Mouse (Mus musculus) lung, postnatal 10 days (tissue): Measurements from ENCODE around the gene Zfp553.

Source experiments
- DNase-seq: peaks from one replicate; pipeline ENCODE4 v3.0.0; 2021

Gene Zfp553

DNA sequence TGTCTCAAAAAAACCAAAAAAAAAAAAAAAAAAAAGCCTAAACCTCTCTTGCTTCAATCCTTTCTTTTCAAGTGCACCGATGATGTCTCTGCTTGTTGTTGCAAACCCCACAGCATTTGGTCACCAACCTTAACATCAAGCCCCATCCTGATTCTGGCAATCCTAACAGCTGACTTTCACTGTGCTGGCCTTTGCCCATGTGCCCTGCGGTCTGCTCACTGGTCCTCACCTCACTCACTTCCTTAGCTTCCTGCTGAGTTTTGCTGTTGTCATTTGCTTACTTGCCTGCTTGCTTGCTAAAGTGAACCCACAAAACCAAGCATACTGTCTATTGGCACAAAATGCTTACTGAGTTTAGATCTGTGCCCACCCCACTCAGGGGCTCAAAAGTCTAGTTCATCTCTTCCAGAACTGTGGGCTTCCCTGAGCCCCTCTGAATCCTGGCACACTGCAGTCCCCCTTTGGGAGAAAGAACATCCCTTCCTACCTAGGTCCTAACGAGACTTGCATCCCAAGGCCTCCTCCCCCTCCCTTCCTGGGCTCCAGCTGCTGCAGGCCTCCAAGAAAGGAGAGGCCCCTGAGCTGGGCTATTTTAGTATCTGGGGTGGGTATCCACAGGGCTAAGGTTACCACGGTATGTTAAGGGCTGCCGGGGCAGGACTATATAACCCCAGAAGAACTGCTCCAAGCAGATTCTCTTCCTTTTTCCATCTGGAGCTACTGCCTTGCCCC, 21.7 kb upstream of the Zfp553 start:
- DNase-seq: no peak

DNA sequence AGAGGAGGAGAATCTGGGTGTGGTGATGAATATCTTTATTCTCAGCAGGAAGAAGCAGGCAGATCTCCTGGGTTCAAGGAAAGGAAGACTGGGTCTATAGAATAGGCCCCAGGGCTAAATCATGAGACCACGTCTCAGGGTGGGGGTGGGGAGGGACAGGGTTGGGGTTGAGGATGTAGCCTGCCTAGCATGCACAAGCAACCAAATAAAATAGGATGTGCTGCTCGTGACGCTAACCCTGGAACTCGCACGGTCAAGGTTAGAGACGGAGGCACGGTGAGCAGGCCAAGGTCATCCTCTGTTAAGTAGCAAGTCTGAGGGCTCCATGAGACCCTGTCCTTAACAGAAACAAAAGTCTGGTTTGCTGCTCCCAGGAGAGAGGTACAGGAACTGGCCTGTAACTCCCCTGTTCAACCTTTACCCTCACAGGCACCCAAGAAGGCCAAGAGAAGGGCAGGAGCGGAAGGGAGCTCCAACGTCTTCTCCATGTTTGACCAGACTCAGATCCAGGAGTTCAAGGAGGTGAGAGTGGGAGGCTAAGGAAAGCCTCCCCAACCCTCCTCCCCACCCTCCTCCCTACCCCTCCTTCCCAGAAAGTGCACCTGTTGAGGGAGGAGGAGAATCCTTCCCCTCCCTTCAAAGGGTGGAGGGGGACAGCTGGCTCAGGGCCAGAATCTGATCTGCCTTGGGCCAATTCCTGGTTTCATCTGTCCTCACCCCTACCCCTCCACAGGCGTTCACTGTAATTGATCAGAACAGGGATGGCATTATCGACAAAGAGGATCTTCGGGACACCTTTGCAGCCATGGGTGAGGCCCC, 20.2 kb upstream of the Zfp553 start:
- no peak for DNase-seq

DNA sequence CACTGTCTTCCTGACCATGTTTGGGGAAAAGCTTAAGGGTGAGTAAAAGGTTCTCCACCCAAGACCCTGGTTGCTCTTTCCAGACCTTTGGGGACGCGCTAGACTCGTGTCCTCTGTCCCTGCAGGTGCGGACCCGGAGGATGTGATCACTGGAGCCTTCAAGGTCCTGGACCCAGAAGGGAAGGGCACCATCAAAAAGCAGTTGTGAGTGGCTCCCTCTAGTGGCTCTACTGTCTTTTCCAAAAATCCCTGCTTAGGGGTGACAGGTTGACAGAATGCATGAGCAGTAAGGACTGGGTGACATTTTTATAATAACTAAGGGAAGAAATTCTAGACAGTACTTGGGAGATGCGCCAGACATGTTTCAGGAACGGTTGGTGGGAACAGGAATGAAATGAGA, 19.4 kb upstream of the Zfp553 start:
- peak; percentile 67 for DNase-seq

DNA sequence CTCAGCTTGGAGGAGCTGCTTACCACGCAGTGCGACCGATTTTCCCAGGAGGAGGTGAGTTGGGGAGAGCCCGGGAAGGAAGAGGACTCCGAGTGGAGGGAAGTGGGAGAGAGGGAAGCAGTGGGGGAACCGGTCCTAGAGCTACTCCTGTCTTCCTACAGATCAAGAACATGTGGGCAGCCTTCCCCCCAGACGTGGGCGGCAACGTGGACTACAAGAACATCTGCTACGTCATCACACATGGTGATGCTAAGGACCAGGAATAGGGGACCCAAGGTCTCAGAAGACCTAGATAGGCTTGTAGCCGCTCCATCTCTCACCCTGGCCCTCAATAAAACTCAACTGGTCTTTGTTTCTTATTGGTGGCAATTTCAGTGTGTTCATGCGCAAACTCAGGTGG, 18.9 kb upstream of the Zfp553 start:
- DNase-seq: no peak

DNA sequence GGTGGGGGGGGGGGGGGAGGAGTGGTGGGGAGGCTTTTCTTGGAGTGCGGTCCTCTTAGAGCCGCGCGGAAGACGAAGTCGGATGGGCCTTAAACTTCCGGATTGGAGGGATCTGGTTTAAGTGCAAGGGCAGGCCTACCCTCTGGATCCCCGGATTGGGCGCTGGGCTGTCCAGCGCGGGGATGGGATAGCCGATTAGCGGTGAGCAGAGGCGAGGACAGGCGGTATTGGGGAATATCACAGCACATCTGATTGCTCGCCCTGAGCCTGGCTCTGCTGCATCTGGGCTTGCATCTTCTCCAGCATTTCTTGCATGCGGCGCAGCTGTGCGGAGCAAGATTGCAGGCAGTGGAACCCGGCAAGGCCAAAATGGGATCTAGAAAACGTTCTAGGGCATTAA, 18.3 kb upstream of the Zfp553 start:
- no peak for DNase-seq

DNA sequence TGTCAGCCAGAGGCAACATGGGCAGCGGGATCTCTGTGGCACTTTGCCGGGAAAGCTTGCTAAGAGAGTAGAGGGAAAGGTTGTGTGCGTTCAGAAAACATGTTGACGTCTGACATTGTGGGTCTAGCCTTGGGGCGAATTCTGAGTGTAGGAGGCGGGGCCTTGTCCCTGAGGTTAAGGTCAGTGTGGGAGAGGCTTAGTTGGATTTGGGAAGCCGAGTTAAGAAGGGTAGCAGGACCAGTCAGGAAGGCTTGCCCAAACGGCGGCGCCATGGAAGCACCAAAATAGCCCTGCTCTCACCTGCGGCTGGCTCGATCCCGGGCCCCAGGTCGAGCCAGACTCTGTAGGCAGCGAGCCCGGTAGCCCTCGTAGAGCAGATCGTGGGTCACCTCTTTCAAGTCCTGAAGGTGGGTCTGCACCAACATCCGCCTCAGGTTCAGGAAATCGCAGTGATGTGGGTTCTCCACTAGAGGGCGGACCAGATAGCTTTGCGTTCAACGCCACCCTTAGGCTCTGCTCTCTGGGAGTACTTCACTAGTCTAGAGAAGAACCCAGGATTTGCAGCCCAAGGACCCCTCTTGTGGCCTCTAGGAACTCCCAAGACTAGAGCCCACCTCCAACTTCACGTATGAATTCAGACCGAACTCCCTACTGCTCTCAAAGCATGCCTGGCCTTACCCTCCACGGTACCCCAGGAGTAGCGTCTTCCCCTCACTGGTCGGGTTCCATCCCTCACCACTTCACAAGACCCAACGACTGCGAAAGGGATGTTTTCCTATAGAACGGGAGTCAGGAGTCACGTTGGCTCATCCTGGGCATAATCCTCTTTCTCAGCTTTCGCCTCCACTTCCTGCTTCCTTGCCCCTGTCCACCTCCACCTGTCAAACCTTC, 17.6 kb upstream of the Zfp553 start:
- DNase-seq: peak; percentile 83

DNA sequence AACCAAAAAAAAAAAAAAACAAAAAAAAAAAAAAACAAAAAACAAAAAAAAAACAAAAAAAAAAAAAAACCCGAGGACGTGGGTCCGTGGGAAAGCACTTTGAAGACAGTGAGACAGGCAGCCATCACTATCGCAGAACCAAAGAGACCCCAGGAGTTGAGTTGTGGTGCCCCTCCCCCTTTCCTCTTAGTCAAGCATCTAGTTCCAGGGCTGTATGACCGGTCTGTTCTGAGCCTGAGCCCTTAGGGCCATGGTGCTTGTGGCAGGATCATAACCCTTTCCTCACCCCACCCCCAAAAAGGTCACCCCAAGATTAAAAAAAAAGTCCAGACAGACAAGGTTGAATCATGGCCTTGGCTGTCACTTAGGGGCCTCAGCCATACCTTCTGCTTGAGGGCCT, 16.6 kb upstream of the Zfp553 start:
- DNase-seq: no peak

DNA sequence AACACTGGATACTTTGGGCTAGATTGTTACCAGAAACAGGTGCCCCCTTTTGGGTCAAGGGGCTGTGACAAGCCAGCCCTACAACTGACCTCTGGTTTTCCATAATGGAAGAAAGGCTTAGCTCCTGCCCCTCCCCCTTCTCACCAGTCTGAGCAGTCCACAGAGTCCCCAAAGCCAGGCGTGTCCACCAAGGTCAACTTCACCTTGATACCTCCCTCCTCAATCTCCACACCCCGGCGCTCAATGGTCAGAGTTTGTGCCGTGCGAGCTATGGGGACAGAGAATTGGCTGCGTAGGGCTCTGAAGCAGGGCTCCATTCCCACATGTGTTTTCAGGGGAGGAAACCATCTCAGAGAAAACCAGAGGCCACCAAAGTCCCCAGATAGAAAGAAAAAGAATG, 15.4 kb upstream of the Zfp553 start:
- DNase-seq: no peak

DNA sequence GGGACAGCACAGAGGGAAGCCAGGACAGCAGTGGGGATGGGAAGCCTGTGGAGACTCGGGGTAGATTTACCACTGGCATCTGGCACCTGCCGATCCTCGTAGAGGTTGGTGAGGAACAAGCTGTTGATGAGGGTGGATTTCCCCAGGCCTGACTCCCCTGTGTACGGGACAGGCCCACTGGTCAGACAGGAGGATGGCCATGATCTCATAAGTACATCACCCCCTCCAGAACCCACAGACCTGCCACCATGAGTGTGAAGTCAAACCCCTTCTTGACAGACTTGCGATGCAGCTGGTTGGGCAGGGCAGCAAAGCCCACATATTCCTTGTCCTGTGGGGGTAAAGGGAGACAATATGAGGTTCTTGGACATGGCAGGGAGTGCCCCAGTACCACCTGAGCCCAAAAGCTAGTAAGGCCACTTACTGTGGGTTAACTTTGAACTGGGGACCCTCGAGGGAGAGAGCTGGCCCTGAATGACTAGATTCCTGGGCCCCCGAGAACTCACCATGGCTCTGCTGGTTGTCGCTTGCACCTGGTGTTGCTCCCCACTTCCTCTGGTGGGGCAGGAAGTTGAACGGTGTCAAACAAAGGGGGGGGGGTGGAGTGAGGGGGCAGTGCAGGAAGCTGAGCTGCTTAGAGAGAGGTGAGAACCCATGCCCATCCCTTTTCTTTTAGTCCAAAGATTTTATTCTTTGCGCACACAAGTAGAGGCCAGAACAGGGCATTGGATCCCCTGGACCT, 14.8 kb upstream of the Zfp553 start:
- no peak for DNase-seq

DNA sequence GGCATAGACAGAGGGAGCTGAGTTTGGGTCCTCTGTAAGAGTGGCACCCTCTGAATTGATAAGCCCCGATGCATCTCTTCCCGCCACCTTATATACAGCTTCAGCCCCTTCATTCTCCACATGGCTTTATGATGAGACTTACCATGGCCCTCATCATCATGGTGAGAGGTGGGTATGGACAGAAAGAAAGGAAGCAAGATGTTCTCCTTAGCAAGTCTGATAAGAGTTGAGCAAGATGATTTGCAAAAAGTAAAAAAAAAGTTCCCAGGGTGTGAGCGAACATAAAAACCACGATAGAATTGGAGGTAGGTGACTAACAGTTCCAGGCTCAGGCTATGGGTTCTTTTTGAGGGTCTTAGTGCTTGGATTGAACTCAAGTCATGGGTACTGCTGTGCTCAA, 14.2 kb upstream of the Zfp553 start:
- no peak for DNase-seq

DNA sequence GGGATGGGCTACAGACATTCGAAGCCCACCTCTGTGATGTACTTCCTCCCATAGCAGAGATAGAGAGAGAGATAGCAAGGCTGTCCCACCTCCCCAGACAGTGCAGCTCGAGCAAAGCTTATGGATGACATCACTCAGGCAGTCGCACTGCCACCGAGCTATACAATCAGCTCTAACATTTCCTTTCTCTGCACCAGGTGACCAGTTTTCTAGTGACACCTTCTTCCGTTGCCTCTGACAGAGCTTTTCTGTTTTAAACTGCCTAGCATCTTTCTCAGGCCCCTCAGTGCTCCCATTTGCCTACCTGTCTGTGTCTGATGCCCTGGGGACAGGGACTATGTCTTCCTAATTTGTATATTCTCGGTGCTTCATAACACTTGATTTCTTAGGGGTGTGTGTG, 12.4 kb upstream of the Zfp553 start:
- no peak for DNase-seq

DNA sequence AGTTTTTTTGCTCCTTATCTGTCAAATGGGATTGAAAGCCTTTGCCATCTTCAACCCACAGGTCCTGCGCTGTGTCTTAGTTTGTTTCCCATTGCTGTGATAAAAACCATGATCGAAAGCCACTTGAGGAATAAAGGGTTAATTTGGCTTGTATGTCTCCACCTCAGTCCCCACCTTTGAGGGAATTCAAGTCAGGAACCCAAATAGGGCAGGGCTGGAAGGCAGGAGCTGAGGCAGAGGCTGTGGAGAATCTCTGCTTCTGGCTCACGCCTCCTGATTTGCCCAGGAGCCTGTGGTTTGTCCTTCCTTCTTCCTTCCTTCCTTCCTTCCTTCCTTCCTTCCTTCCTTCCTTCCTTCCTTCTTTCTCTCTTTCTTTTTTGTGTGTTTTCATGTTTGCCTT, 9.8 kb upstream of the Zfp553 start:
- no peak for DNase-seq

DNA sequence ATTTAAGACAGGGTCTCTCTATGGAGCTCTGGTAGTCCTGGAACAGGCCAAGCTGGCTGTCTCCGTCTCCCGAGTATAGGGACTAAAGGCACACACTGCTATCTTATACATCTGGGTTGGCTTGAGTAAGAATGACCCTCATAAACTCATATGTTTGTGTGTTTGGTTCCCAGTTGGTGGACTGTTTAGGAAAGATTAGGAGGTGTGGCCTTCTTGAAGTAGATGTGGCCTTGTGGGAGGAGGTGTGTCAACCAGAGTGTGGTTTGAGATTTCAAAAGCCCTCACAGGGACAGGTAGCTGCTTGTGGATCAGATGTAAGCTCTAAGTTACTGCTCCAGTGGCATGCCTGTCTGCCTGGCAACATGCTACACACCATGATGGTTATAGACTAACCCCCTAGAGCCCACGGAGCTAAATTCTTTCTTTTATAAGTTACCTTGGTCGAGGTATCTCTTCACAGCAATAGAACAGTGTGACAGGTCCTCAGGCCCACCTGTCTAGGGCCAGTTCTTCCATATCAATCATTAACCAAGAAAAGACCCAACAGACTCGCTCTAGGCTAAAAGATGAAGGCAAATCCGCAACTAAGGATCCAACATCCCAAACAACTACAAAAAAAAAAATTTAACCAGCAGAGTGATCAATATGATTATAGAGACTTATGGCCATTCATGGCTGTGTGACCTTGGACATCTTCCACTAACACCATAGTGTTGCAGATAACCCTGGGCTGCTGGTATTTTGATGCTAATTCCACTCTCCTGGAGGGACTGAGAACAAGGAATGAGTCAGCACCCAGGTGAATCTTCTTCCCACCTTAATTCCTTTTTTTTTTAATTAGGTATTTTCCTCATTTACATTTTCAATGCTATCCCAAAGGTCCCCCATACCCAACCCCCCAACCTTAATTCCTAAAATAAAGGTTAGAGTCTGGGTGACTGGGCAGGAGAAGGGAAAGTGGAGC, 9.1 kb upstream of the Zfp553 start:
- no peak for DNase-seq

DNA sequence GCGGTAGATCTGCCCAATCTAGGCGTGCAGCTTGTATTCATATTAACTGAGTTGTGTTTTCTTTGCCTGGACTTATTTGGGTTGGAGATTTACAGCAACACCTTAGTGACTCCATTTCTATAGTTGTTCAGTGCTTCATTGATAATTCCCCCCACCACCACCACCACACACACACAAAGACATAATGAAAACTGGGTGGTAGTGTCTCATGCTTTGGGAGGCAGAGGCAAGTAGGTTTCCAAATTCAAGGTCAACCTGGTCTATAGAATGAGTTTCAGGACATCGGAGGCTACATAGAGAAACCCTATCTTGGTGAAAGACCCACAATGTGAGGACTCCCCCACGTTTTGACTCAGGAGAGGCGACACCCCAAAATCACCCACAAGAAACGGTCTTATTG, 8.2 kb upstream of the Zfp553 start:
- no peak for DNase-seq

DNA sequence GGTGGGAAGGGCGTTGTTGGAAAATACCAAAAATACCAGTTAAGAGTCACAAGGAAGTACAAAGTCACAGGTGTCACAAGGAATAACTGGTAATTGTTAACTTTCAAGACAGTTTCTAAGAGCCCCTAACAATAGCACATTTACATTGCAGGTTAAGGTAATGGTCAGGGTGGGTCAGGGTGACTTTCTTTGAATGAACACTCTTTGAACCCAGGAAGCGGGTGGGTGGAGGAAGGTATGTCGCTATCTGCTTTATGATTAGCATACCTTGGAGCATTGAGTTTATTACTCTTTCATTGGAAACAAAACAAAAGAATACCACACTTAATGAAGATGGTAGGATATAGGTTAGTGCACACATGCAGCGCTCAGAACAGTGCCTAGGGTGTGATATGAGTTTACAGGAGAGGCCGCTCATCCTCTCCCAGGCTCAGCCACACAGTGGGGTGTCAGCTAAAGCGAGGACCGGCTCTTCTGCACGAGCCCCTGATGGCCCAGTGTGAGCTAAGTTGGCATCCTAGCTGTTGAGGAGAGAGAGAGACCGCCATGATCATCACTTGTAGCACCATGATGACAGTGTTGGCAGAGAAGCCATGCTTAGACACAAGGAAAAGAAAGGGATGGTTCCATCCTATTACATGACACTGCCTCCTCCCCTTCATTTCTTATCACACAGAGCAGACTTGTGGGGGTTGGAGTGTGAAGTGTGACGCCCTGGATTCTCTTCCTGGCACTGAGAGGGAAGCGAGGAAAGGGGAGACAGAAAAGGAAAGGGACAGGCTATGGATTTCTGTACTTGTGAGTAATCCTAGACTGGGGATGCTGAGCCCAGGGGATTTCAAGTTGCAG, 7.5 kb upstream of the Zfp553 start:
- DNase-seq: no peak

DNA sequence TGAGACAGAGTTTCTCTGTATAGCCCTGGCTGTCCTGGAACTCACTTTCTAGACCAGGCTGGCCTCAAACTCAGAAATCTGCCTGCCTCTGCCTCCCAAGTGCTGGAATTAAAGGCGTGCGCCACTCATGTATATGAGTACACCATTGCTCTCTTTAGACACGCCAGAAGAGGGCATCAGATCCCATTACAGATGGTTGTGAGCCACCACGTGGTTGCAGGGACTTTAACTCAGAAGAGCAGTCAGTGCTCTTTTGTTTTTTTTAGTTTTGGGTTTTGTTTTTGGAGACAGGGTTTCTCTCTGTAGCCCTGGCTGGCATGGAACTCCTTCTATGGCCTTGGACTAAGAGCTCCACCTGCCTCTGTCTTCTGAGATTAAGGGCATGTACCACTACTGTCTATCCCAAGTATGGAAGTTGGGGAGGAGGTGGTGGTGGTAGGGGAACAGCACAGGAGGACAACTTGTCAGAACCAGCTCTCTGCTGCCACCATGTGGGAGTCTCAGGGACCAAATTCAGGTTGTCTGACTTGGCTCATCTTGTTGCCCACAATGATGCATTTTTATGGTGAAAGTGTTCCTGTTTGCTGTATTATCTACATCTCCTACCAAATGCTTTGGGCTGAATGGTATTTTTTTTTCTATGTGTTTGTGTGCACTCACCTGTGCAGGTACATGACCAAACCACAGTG, 4.1 kb upstream of the Zfp553 start:
- peak; percentile 90 for DNase-seq

DNA sequence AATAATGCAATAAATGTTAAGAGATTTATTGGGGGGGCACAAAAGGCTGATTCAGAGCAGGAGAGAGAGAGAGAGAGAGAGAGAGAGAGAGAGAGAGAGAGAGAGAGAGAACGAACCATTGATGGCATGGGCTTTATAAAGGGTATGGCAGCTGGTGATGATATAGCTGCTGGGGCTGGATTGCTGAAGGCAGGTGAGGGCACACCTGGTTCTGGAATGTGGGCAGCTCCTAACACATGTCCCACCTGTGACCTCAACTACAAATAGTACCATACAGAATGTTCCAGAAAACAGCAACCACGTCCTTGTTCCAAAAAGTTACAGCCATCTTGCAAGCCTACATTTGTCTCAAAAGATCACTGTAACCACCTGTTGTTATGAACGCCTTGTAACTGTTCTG, 1.5 kb upstream of the Zfp553 start:
- no peak for DNase-seq

DNA sequence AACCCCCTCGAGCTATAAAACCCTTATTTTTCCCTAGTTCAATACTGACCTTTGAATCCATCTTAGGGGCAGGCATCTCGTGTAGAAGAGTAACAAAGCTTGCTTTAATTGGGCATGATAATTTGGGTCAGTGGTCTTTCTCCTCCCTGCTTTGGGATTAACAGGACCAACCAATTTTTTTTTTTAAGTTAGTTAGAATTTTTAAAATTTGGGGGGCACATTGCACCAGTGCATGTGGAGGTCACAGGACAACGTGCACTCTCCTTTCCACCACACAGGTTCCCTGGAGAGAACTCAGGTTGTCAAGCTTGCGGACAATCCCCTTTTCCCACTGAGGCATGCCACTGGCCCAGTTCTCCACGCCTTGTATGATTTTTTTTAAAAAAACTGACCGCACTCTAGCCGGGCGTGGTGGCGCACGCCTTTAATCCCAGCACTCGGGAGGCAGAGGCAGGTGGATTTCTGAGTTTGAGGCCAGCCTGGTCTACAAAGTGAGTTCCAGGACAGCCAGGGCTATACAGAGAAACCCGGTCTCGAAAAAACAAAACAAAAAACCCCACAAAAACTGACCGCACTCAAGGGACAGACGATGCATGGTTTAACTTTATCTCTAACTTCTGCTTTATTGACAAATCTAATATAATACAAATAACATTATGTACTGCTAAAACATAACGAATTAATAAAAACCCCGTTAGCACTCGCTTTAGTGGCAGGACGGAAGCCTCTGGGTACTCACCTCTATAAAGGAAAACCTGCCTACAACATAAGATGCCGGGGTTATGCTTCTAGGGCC, 837 bp upstream of the Zfp553 start:
- no peak for DNase-seq

DNA sequence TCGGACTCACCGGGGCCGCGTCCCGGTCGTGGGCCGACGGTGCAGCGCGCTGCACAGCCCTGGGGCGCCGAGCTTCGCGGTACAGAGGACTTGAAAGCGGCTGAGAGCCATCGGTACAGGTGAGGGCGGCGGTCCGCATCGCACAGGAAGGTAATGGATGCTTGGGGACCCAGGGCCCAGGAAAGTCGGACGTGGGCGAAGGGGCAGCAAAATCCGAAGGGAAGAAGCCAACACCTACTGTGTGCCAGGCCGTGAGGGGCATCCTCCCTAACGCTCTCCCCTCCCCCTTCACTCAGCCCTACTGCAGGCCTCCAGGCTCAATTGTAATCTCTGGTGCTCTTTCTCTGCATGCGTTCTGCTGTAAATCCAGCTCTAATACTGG, 498 bp downstream of the Zfp553 start:
- DNase-seq: peak; percentile 36
